Mouse (Mus musculus) forebrain, embryonic 14.5 days (tissue): ENCODE measurements at regions not wholly inside any gene's neighbourhood (a gene's known extent, or its start where the extent isn't known, plus 50 kb on each side); places are given as distances from the start of the nearest gene placed in this dataset.

Source experiments
- ATAC-seq: fragments of 200-750 bp; cut with Nextera tagmentation; 2 replicates; pipeline ENCODE4 v1.8.0; 2017; ENCODE audit warnings: mild to moderate bottlenecking, moderate library complexity
- DNase-seq: peaks from one replicate; pipeline ENCODE4 v3.0.0-alpha.2; 2015; ENCODE audit warnings: low spot score
- H3K27ac ChIP-seq: fragments of 300-500 bp; sonication (generic); 2 replicates; pipeline ENCODE4 v1.5.1; 2014; ENCODE audit warnings: low read depth, mild to moderate bottlenecking, control low read depth, low read length, moderate library complexity
- H3K27me3 ChIP-seq: fragments of 300-500 bp; sonication (generic); replicated peaks from 2 replicates; pipeline ENCODE4 v1.6.1; 2014; ENCODE audit warnings: low read length, control low read depth, mixed read lengths; ENCODE audit not compliant: control insufficient read depth, insufficient read depth
- H3K36me3 ChIP-seq: fragments of 300-500 bp; sonication (generic); 2 replicates; pipeline ENCODE4 v1.6.1; 2014; ENCODE audit warnings: low read length, control low read depth; ENCODE audit not compliant: control insufficient read depth, insufficient read depth
- H3K4me1 ChIP-seq: fragments of 300-500 bp; sonication (generic); 2 replicates; pipeline ENCODE4 v1.6.1; 2014; ENCODE audit warnings: antibody characterized with exemption, low read length, control low read depth; ENCODE audit not compliant: control insufficient read depth, insufficient read depth
- H3K4me2 ChIP-seq: fragments of 300-500 bp; sonication (generic); 2 replicates; pipeline ENCODE4 v1.6.1; 2014; ENCODE audit warnings: mild to moderate bottlenecking, control low read depth, low read length
- H3K4me3 ChIP-seq: fragments of 300-500 bp; sonication (generic); 2 replicates; pipeline ENCODE4 v1.5.1; 2014; ENCODE audit warnings: low read depth, low read length, control low read depth
- H3K9ac ChIP-seq: fragments of 300-500 bp; sonication (generic); 2 replicates; pipeline ENCODE4 v1.6.1; 2014; ENCODE audit warnings: mild to moderate bottlenecking, low read length, control low read depth, moderate library complexity
- H3K9me3 ChIP-seq: fragments of 300-500 bp; sonication (generic); replicated peaks from 2 replicates; pipeline ENCODE4 v1.6.1; 2016; ENCODE audit warnings: low read length, control low read depth, mixed read lengths; ENCODE audit not compliant: control insufficient read depth
- WGBS: fragments of 180-500 bp; shearing (Covaris S2); extraction: QIAGEN DNeasy Blood & Tissue Kit; methylation state at CpG from one replicate; pipeline ENCODE4 v1.1.7; 2014; 5-methylcytosine and 5-hydroxymethylcytosine counted together

DNA sequence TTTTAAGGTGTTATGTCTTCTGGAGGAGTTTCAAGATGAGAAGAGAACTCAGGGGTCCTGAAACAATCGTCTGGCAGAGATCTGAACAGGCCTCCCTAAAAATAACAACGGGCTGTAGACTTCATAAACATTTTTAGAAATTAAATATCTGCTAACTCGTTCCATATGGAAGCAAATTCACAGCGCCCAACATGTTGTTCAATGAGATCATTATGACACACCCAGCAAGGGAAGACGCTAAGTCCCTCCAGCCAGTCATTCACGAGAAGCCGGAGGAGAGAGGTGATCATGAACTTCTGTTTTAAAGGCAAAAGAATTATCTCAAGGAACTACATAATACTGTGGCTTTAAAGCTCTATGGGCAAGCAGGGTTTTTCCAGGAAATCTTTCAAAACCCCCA is 334.8 kb downstream of the Efna5 start:
- no peak overlapping the region for H3K9ac ChIP-seq
- H3K27me3 ChIP-seq: no peaks in the 10 kb centered on the region
- H3K4me2 ChIP-seq: no peak overlapping the region
- no peaks in the 10 kb centered on the region for H3K9me3 ChIP-seq
- no peak overlapping the region for H3K4me3 ChIP-seq
- no peak overlapping the region for H3K27ac ChIP-seq
- H3K36me3 ChIP-seq: no peaks in the 10 kb centered on the region
- no peak for ATAC-seq
- H3K4me1 ChIP-seq: no peaks in the 10 kb centered on the region
- no peak for DNase-seq
- 85% methylated on average over 7 of the region's 7 CpGs for WGBS

DNA sequence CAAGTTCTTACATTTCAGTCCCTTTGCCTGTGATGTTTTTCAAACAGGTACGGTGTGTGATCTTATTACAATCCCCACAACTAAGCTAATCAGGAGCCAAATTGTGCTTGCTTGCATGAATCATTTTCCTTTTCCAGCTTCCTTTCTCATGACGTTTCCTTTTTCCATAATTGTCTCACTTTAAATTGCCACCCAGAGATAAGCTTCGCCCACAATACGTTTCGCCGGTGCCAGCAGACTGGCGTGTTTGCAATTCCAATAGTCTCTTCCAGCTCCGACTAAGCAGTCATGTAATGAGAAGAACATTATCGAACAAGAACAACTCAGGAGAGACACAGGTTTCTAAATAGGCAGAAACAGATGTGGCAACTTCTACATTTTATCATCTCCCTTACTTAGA is 335.8 kb downstream of the Efna5 start:
- H3K36me3 ChIP-seq: no peaks in the 10 kb centered on the region
- no peaks in the 10 kb centered on the region for H3K9me3 ChIP-seq
- no peaks in the 10 kb centered on the region for H3K27me3 ChIP-seq
- H3K9ac ChIP-seq: no peak overlapping the region
- H3K4me1 ChIP-seq: no peaks in the 10 kb centered on the region
- H3K27ac ChIP-seq: no peak overlapping the region
- ATAC-seq: no peak
- H3K4me3 ChIP-seq: no peak overlapping the region
- H3K4me2 ChIP-seq: no peak overlapping the region
- DNase-seq: peak; percentile 38
- WGBS: 38% methylated on average over 9 of the region's 9 CpGs

DNA sequence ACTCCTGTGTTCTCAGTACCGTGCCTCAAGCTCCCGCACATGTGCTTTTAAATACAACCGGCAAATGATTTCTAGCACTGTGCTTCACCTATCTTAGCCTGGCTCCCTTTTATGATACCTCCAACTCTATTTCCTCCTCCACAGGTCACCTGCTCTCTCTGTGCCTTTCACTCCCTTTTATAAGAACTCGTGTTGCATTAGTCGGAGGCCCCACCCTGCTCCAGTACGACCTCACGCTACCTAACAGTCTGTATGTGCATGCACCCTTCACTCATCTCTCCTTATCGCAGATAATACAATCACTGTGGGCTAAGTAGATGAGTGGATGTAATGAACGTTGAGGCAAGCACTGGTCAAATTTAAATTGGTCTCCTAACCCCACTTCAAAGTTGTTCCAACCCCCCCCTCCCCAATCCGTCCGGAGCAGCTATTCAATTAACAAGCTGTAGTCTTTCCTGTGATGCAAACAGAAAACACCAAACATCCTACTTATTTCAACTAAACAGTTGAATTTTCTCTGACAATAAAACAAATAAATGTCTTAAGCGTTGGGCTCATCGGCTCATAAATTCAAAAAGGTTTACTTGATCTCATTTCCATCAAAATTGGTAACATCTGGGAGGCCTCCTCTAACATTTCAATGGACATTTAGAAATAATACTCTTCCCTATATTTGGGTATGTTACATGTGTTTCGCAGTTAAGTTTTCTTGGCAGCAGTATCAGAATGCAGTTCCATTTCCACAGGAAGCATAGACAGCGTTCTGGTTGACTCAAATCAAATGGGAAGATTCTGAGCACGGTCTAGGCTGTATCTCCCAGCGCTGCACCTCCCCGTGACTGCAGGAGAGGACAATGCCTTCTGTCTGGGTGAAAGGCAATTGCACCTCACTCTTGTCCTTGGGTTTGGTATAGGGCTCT is 337.8 kb downstream of the Efna5 start:
- H3K27me3 ChIP-seq: no peaks in the 10 kb centered on the region
- no peaks in the 10 kb centered on the region for H3K4me1 ChIP-seq
- no peak overlapping the region for H3K27ac ChIP-seq
- DNase-seq: no peak
- H3K9me3 ChIP-seq: no peaks in the 10 kb centered on the region
- H3K36me3 ChIP-seq: no peaks in the 10 kb centered on the region
- no peak for ATAC-seq
- H3K9ac ChIP-seq: no peak overlapping the region
- WGBS: 87% methylated on average over 18 of the region's 18 CpGs
- H3K4me2 ChIP-seq: no peak overlapping the region
- H3K4me3 ChIP-seq: no peak overlapping the region

DNA sequence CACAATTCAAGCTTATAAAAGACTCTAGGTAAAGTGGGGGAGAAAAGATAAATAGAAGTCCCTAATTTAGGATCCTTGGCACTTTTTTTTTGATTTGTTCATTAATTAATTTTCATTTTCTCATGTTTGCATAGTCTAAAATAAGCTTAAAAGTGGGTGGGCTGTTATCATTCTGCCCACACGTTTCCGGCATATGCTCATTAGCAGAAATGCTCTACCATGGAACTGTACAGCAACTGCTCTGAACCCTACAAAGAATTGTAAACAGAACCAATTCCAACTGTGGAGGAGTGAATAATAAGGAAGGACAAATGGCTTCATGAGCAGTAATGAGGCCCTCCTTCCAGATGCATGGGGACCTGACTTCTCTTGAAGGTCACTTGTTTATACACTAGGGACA is 351.2 kb downstream of the Efna5 start:
- H3K27me3 ChIP-seq: no peaks in the 10 kb centered on the region
- no peak for ATAC-seq
- no peak overlapping the region for H3K27ac ChIP-seq
- H3K4me1 ChIP-seq: no peaks in the 10 kb centered on the region
- no peak overlapping the region for H3K4me2 ChIP-seq
- H3K36me3 ChIP-seq: no peaks in the 10 kb centered on the region
- DNase-seq: no peak
- no peaks in the 10 kb centered on the region for H3K9me3 ChIP-seq
- no peak overlapping the region for H3K4me3 ChIP-seq
- H3K9ac ChIP-seq: no peak overlapping the region
- 56% methylated on average over 2 of the region's 2 CpGs for WGBS

DNA sequence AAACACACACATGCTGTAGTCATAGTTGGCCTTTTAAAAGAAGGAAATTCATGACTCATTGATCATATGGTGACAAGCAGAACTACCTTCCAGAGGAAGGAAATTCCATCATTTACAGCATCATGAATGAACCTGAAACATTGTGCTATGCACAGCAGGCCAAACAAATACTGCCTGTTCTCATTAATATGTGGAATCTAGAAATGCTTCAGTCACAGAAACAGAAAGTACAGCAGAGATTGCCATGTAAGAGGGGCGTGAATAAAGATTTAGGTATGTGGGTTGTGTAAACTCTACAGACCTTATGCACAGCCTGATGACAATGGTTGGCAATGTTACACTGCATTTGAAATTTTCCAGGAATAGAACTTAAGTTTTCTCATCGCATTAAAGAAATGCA is 353.6 kb downstream of the Efna5 start:
- H3K4me3 ChIP-seq: no peak overlapping the region
- H3K9ac ChIP-seq: no peak overlapping the region
- H3K36me3 ChIP-seq: no peaks in the 10 kb centered on the region
- no peaks in the 10 kb centered on the region for H3K9me3 ChIP-seq
- no peak overlapping the region for H3K4me2 ChIP-seq
- WGBS: 91% methylated on average over 2 of the region's 2 CpGs
- H3K27me3 ChIP-seq: no peaks in the 10 kb centered on the region
- no peaks in the 10 kb centered on the region for H3K4me1 ChIP-seq
- DNase-seq (no peak), ATAC-seq (no peak)
- H3K27ac ChIP-seq: no peak overlapping the region

DNA sequence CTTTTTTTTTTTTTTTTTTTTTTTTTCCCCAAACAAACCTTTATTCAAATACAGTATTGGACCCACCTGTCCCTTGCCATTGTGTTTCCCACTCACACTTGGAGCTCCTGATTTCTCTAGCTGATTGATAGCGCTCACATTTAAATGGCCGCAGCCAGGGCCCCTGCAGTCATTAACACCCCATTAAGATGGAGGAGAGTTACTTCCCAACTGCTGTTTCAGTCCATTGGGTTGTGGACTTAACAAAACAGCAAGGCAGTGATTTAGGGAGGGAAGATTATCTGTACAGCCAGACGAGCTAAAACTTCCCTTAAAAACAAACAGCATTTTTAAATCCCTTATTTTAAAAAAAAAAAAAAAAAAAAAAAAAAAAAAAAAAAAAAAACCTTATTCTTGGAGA is 367.5 kb downstream of the Efna5 start:
- 53% methylated on average over 3 of the region's 3 CpGs for WGBS
- Histone ChIP-seq H3K27ac (no peak overlapping the region), H3K9ac (no peak overlapping the region), H3K27me3 (no peaks in the 10 kb centered on the region), H3K9me3 (no peaks in the 10 kb centered on the region), H3K4me3 (no peak overlapping the region), H3K36me3 (no peaks in the 10 kb centered on the region), H3K4me1 (no peaks in the 10 kb centered on the region), H3K4me2 (no peak overlapping the region)
- ATAC-seq: no peak
- no peak for DNase-seq

DNA sequence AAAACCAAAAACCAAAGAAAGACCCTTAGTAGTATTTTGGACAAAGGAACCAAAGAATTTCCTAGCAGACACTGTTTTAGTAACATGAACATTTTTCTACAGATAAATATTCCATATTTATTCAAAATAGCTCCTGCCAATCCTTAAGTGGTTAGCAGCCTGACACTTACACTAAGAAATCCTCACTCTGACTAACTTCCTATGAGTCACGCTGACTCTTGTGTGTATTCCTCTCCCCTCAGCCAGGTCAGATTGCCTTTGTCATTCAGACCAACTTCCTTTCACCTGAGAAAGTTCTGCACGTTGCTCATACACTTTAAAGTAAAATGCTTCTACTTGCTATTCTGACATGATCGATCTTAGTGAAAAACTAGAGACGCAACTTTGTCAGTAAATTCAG is 370.9 kb downstream of the Efna5 start:
- H3K27me3 ChIP-seq: no peaks in the 10 kb centered on the region
- no peak for ATAC-seq
- no peaks in the 10 kb centered on the region for H3K36me3 ChIP-seq
- no peak overlapping the region for H3K4me2 ChIP-seq
- DNase-seq: no peak
- no peak overlapping the region for H3K4me3 ChIP-seq
- 88% methylated on average over 4 of the region's 4 CpGs for WGBS
- H3K4me1 ChIP-seq: no peaks in the 10 kb centered on the region
- H3K9ac ChIP-seq: no peak overlapping the region
- H3K27ac ChIP-seq: no peak overlapping the region
- H3K9me3 ChIP-seq: no peaks in the 10 kb centered on the region

DNA sequence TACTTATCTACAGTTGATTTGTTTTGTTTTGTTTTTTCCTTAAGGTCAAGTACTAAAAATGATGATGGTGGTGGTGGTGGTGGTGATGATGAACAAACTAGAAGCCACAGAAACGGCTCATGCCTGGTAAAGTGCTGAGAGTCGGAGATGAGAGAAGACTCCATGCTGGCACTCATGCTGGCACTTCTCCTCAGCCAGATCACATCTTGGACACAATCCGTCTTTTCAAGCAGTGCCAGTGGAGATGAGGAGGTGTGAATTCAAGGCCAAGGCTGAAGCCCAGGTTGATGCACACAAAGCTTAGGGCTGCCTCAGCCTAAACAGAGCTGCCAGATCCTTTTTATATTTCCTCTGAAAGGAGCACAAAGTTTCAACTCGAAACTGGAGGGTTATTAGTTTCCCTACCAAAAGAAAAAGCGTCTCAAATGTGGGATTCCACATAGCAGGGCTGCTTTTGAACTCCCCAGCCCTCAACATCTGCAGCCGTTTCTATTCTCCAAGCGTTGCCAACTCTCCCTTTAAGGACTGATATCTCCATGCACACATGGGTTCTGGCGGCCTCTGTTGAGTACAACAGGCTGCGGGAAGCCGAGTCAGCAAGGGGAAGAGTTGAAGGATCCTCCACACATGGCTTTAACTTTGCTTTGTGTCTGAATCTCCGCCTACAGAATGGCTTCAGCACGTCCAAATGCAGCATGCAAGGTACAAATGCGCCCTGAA is 373.2 kb downstream of the Efna5 start:
- H3K27me3 ChIP-seq: no peaks in the 10 kb centered on the region
- no peaks in the 10 kb centered on the region for H3K4me1 ChIP-seq
- no peak overlapping the region for H3K4me3 ChIP-seq
- DNase-seq (no peak), ATAC-seq (no peak)
- no peak overlapping the region for H3K4me2 ChIP-seq
- no peak overlapping the region for H3K27ac ChIP-seq
- 78% methylated on average over 13 of the region's 13 CpGs for WGBS
- no peak overlapping the region for H3K9ac ChIP-seq
- no peaks in the 10 kb centered on the region for H3K36me3 ChIP-seq
- H3K9me3 ChIP-seq: no peaks in the 10 kb centered on the region

DNA sequence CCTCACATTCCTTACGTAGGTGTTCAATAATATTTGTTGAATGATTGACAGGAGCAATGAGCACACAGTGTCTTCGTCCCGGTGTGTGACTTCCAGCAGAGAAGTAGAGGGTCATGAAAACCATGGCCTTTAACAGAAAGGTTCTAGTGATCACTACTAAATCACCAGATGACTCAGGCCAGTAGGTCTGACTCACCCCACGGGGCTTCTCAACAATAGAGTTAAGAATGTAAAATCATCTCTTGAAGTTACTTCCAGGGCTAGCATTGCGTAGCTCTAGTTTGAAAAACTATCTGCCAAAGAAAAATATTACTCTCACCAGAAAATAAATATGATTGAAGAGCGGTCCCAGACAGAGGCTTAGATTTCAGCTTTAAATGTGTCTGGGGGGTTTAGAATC is 376.4 kb downstream of the Efna5 start:
- Histone ChIP-seq H3K27me3 (no peaks in the 10 kb centered on the region), H3K27ac (no peak overlapping the region), H3K4me3 (no peak overlapping the region), H3K4me2 (no peak overlapping the region), H3K9ac (no peak overlapping the region), H3K9me3 (no peaks in the 10 kb centered on the region), H3K36me3 (no peaks in the 10 kb centered on the region), H3K4me1 (no peaks in the 10 kb centered on the region)
- DNase-seq (no peak), ATAC-seq (no peak)
- WGBS: 81% methylated on average over 6 of the region's 6 CpGs
